Mouse (Mus musculus): Measurements from ENCODE around the gene Tor2a.
A peak's percentile ranks its signal among the peaks of the same experiment; 100 is the strongest.

Gene Tor2a

DNA sequence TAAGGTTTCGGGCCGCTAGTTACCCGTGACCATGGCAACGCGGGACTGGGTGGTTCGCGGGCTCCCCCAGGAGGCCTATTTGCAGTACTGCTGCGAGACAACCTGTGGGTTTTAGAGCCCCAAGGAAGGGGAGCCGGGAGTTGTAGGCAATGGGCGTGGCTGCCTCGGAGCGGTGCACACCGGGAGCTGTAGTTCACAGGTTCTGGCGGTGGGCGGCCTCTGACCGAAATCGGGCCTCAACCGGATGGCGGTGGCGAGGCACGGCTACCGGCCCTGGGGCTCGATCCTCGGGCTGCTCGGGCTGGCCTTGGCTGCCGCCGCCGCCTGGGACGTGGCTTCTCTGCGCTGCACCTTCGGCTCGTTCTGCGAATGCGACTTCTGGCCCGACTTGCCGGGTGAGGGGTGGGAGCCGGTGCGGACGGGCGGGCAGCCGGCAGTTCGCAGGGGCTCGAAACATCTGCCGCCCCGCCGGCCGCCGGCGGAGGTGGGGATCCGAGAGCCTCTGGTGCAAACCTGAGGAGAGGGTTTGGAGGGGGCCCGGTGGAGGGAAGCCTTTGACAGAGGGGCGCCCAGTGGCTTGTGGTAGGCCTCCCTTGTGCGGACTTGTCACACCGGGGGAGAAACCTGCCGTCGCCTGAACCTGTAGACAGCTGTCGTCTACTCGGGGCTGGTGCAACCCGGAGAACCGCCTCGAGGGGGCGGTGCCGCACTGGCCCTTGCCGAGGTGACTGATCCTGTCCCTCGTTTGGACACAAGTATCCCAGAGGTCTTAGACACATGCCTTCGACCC, at the start of gene Tor2a:
Tor2a (plus strand) TSS at position 179 of the 790 bp plus-strand sequence.
- DNase-seq (ENCODE audit: low spot score) = peak; percentile 95

DNA sequence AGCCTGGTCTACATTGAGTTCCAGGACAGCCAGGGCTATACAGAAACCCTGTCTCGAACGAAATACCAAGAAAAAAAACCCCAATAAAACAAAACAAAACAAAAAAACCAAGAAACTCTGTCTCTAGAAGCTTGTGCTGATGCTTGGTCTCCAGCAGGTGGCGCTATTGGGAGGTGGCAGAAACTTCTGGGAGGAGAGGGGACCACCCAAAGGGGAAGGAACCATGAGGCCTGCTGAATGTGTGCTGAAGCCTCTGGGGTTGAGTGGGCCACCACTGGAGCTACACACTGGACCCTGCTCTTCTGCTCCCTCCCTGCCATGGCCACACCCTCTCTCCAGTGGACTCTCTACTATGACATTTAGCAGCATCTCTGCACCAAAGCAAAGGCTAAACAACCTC, 48.4 kb upstream of the Tor2a start:
- DNase-seq (ENCODE audit: low spot score) = peak; percentile 64

DNA sequence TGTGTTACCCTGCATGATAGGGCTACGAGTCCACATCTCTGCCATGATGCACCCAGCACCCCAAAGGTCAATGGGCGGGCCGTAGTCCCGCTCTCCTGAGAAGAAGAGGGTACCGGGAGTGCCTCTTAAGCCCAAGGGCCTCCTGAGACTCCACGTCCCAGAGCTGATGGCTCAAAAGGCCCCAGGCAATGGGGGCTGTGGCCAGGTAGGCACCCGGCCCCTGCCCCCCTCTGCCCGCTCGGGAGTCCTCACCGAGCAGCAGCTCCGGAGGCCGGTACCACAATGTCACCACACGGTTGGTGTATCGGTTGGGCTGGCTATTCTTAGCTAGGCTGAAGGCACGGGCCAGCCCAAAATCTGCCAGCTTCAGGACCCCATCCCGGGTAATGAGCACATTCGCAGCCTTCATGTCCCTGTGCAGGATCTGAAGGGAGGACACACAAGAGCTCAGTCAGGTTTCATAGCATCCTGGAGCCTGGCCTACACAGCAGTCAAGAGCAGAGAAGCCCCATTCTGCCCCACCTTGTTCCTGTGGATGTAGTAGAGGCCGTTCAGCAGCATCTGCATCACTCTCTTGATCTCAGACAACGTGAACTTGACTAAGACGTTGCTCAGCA, 47.4 kb upstream of the Tor2a start:
- DNase-seq (ENCODE audit: low spot score) = no peak

DNA sequence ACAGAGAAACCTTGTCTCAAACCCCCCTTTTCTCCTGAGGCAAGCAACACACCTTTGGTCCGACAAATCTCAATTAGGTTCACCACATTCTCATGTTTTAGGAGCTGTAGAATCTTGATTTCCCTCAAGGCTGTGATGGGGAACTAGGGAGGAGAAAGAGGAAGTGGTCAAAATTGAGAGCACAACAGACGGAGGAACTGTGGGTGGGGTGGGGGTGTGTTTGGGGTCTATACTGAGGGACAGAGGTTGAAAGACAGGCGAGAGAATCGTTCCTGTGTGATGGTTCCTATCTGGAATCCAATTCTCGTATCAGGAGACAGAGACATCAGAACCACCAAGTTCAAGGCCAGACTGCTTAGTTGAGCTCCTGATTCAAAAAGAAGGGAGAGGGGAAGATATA, 46.6 kb upstream of the Tor2a start:
- no peak for DNase-seq (ENCODE audit: low spot score)

DNA sequence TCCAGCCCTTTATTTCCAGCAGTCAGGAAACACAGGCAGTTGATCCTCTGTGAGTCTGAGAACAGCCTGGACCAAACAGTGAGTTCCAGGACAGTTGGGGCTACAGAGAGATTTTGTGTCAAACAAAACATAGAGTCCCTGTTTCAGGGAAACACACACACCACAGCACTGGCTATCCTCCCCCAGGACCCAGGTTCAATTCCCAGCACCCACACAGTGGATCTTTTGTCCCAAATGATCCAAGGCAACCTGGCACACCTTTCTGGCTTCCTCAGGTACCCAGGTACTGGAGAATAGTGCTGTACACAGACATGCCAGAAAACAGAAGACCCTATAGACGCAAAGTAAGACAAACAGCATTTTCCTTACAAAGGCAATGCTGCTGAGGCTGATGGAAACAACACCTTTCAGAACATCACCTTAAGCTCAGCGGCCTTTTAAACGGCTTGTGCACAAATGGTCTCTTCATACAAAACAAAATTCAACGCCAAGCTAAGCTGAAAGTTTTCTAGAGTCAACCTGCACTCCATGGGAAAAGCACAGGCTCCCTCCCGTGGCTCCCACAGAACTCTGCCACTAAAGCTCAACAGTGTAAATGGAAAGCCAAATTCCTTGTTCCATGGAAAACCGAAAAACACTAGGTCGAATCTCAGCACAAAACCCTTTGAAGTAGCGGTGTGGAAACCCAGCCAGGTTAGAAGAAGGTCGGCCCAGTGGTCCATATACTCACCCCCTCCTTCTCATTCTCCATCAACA, 45.6 kb upstream of the Tor2a start:
- DNase-seq (ENCODE audit: low spot score) = no peak

DNA sequence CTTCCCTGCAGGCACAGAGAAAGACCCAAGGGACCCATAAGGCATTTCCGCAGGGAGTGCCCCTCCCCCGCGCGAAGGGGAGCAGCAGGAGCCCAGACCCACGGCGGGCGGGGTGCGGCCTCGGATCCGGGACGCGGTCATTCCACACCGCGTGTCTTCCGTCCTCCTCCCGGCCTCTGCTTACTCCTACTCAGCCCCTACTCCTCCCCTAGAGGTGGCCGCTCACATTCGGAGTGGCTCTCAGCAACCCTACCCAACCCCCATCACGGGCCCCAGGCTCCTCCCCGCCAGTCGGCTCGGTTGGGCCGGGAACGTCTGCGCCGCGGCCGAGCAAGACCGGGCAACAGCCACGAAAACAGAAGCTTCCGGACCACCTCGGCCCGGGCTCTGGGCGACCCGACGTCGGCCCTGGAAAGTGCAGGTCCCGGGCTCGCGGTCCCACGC, 44.9 kb upstream of the Tor2a start:
- peak; percentile 68 for DNase-seq (ENCODE audit: low spot score)

DNA sequence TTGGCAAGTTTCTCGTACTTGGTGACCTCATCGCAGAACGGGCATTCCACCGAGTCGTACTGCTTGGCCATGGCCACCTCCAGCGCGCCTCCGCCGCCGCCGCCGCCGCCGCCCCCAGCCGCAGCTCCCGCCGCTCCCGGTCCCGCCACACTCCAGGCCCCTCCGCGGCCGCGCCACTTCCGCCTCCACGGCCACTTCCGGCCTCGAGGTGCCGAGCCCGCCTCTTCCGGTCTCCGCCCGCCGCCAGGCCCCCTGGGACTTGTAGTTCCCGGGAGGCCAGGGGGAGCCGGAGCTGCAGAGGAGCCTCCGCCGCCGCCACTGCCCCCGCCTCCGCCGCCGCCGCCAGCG, 44.5 kb upstream of the Tor2a start:
- peak; percentile 88 for DNase-seq (ENCODE audit: low spot score)

DNA sequence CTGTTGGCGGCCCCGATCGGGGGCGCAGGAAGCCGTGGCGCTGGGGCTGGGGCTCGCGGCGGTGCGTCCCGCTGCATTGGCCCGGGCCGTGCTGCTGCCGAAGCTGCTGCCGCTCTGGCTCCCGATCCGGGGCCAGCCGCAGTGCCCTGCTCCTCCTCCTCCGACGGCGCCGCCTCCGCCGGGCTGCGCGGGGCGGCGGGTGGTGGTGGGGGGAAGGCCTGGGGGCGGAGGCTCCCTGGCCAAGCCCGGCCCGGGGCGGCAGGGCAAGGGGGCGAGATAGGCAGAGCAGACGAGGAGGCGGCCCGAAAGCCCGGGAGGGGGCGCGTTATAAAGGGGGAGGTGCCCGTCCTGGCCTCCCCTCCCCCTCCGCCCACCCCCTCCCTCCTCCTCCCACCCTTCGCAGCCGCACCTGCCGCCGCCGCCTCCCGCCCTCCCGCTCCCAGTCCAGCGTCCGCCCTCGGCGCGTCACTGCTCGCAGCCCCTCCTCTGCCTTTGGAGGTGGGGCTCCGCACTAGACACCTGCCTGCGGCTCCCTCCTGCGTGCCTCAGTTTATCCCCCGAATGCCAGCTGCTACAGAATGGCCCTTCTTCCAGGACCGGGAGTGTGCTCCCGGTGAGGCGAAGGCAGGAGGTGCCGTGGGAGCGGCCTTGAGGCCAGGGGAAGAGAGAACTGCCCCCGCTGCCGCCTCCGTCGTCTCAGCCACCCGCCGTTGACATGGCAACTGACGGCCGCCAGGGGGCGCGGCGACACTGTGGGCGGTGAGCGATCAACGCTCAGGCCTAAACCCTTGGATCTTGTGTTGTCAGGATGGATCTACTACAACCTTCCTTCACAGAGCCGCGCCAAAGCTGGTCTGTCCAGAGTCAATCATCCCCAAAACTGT, 43.9 kb upstream of the Tor2a start, which contains the start of gene Cdk9:
Cdk9 (minus strand) TSS at position 143 of the 884 bp plus-strand sequence.
- DNase-seq (ENCODE audit: low spot score) = peak; percentile 88

DNA sequence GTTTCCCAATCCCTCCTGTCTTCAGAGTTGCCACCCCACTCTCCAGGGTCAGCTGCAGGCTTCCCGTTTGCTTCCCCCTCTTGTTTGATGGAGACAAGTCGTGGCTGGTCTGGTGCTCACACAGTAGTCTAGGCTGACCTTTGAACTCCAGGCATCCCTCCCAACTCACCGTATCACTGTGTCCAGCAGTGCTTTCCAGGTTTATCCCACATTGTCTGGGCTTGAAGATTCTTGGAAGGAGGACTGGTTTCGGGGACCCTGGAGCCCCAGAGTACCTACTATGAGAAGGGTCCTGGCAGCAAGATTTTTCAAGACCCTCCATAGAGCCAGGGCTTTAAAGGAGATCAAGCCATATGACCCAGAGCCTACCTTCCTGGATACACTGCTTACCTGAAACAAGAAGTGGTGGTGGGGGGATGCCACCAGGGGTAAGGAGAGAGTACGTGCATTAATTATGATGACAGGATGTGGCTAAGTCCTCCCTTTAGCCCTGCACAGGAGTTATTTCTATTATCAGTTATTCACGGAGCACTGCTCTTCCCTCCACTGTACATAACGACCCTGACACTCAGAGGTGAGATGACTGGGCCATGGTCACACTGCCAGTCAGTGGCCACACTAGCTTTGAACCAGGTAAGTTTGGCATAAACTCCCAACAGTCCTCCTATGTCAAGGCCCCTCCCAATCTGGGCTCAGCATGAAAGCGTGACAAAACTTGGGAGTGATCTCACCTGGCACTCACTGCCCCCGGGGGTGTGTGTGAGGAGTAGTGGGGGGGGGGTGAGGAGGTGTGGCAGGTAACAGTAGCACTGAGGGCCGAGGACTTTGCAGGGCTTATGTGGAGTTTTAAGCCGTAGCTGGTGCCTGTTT, 42.7 kb upstream of the Tor2a start:
- no peak for DNase-seq (ENCODE audit: low spot score)

DNA sequence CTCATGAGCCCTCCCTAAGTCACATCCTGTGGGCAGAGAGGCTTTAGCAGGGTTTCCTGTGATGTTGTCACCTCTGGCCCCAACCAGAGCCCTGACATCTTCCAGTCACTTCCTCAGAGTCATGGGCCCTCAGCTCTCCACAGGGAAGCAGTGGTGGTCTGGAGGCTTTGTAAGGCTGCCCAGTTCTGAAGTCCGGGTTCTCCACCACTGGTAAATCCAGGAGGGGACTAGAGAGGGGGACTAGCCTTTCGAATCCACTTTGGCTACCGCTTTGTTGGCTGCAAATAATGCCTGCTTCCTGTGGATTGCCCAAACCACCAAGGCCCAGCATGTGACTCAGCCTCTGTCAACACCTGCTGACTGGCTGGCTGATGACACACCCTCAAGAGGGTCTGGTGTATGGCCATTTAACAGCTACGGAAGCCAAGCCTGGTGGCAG, 42.0 kb upstream of the Tor2a start:
- no peak for DNase-seq (ENCODE audit: low spot score)

DNA sequence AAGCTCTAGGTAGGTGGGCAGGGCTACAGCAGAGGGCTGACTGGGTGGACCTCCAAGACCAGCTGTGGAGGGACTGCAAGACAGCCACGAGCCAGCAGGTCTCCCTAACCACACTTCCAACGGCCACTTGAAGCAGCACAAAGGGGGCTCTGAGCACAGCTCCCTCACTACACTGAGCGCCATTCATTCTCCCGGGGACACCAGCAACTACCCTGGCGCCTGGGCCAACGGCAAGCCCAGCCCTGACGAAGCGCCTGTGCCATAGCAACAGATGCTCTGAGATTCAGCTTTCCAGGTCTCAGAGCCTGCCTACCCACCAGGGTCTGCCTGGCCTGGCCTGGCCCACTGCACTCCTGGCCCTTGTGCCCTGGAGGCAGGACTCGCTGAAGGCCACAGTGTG, 38.3 kb upstream of the Tor2a start:
- DNase-seq (ENCODE audit: low spot score) = no peak

DNA sequence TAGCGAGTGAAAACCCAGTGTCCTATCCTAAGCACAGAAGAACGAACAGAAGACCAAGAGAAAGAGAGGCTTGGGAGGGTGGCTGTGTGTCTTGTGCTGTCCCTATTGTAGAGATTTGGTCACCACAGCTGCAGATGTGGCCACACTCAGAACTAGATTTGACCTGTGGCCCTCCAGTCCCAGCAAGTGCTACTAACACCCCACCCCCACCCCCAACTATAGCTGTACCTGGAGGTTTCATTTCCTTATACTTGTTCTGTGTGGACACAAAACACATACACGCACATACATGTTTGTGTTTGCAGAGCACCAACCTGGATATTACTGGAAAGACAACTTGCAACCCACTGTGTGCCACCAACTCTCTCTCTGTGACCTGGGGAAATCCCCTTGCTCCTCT, 37.0 kb upstream of the Tor2a start:
- DNase-seq (ENCODE audit: low spot score) = no peak

DNA sequence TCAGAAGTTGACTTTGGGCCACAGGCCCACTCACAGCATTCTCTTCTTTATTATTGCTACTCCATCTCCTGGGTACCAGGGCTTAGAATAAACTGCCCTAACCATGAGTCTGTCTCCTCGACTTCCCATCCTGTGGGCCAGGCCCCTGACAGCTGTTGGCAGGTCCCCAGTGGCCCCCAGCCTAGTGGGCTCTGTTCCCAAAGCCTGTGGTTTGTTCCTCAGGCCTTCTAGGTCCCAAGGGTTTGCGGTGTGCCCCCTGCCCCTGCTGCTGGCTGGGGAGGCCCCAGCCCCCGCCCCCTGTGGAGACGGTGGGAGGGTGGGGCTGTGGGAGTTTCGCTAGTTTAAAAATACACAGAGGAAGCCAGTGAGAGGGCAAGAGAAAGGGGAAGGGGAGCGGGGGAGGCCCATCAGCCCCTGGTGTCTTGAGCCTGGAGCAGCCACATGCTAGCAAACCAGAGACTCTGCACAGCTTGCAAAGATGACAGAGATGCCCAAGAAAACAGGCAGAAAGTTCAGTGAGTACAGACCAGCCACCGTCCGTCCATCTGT, 36.3 kb upstream of the Tor2a start, which contains the start of gene Sh2d3c:
Sh2d3c (plus strand) TSS at position 375 of the 549 bp plus-strand sequence.
- DNase-seq (ENCODE audit: low spot score) = no peak

DNA sequence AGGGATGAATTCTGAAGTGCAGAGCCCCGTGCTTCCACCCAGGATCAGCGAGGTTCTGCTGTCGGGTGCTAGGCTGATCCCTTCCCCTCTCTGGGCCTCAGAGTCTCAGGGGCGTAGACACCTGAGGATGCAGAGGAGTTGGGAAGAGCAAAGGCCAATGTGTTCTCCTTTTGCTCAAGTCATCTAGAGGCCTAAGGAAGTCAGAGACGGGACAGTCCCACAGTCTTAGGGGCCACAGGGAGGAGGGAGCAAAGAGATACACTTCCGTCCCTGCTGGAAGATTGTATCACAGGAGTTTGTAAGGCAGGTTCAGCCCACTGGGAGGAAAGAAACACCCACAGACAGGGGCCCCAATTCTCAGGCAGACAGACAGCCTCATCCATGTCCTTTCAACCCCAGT, 35.0 kb upstream of the Tor2a start:
- no peak for DNase-seq (ENCODE audit: low spot score)

DNA sequence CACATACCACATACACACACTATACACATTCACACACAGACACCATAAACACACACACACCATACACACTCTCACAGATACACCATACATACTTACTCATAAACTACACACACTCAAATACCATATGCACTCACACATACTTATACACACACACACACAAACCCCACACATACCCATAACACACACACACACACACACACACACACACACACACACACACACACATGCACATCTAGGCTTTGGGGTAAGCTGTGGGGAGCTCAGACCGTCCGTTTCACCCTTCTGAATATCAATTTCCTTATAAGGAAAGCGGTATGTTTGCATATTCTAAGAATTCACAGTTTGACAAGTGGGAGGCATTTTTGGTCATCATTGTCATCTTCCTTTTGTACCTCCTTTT, 34.5 kb upstream of the Tor2a start:
- no peak for DNase-seq (ENCODE audit: low spot score)

DNA sequence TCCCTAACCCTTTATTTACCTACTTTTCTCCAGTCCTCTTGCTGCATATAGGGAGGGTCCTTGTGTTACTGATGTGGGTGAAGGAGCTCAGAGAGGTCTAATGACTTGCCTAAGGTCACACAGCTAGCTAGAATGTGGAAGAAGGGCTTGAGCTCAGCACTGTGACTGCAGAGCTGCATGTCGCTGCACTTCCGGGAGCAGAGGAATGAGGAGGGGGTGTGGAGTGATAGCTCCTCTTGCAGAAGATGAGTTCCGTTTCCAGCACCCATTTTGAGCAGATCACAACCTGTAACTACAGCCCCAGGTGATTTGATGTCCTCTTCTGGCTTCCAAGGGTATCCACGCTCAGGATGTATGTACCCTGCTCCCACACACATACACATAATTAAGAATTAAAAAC, 32.9 kb upstream of the Tor2a start:
- DNase-seq (ENCODE audit: low spot score) = no peak

DNA sequence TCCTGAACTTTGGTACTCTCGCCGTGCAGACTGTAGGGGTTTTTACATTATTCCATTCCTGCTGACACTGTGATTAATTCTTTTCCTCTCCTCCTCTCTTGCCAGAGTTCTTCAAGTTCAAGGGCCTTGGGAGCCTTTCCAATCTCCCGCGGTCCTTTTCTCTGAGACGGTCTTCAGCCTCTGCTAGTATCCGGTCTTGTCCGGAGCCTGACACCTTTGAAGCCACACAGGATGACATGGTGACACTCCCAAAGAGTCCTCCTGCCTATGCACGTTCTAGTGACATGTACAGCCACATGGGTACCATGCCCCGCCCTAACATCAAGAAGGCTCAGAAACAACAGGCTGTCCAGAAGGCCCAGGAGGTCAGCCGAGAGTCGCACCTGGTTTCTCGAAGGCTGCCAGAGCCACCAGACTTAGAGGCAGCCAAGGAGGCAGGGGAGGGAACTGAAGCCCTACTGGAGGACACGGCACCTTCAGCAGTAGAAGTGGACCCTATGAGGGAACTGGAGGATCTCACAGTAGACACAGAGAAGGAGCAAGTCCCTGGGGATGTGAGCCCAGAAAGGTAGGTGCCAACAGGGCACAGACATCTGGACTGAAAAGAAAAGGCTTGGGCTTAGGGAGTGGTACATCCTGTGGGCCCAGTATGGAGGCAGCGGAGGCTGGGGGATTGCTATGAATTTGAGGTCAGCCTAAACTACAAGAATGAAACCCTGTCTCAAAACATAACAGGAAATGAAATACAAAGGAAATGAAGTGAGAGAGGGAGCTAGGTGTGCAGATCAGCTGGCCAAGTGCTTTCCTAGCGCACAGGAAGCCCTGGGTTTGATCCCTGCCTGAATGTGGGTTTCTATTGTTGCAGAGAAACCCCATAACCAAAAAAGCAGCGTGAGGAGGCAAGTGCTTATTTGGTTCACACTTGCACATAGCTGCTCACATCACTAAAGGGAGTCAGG, 31.9 kb upstream of the Tor2a start:
- no peak for DNase-seq (ENCODE audit: low spot score)

DNA sequence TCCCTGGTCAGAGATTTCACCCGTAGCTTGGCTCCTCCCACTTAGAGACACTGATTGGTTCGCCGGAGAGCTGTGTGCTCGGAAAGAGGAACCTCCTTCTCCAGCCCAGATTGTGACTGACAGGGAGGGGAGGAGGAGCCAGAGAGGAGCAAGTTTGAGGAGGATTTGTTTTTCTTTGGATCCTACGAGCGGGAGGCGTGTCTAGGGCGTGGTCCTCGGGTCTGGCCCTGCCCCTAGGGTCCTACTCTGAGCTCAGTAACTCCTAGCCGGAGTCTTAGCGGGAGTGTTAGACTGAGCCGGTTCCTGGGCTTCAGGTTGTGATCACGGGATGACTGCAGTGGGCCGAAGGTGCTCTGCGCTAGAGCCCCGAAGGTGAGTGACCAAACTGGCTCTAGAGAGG, 29.6 kb upstream of the Tor2a start:
- DNase-seq (ENCODE audit: low spot score) = peak; percentile 60

DNA sequence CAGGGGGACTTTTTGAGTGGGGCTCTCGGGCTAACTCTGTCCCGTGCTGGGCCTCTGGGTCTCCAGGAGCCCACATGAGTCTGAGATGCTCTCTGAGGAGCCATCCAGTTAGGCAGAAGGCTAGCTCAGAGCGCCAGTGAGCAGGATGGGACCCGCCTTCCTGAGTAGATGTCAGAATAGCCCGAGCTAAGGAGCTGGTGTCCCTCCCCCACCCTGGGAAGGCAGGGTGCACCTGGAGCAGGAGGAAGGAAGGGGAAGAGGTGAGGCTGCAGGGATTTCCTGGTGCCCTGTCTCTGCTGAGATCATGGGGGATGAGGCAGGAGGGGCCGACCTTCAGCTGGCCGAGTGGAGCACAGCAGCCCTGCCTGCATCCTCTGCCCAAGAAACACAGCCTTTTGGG, 28.6 kb upstream of the Tor2a start:
- no peak for DNase-seq (ENCODE audit: low spot score)
